In genomic region chr8:87670232-87670631, GRCm38 (mm10) we compare ENCODE assay signal across 21 mouse cellular contexts.
DNase-seq lines count a peak whose midpoint lies in the region; ATAC-seq lines count a peak whose summit lies in the region.
"Had no signal": no experiment of that assay in that cellular context is flagged by ENCODE, and none has a peak within 500 bp of the region (broad histone marks: within the 10 kb centered on the region; RNA-seq: fewer than 3 reads in every experiment).

No protein-coding gene starts in this region.

- H3K36me3 ChIP-seq in forebrain, embryonic 15.5 days, result no peaks in the 10 kb centered on the region
- no peaks in the 10 kb centered on the region for H3K36me3 ChIP-seq in forebrain, embryonic 16.5 days (ENCODE audit: control insufficient read depth, insufficient read depth)
- H3K36me3 ChIP-seq: hindbrain, embryonic 15.5 days had no signal

- no peak for ATAC-seq in cerebellum, adult (ENCODE audit: insufficient number of reproducible peaks, low FRiP score, low TSS enrichment)
- no peak for ATAC-seq in forebrain, embryonic 15.5 days (replicated peaks)
- ATAC-seq in forebrain, embryonic 16.5 days, result no peak
- ATAC-seq: activated CD4-positive, CD25-positive, alpha-beta regulatory T cell, adult 4 months; forebrain, postnatal 0 days; intestine, postnatal 0 days had no signal

- peaks cover 48% of the 10 kb centered on the region for H3K4me1 ChIP-seq in forebrain, embryonic 15.5 days
- H3K4me1 ChIP-seq in forebrain, embryonic 16.5 days (replicated peaks; ENCODE audit: control insufficient read depth, insufficient read depth, low read length), result peaks cover 53% of the 10 kb centered on the region
- H3K4me1 ChIP-seq: embryonic facial prominence, embryonic 12.5 days had no signal

- H3K4me3 ChIP-seq in forebrain, embryonic 15.5 days, result no peak overlapping the region
- no peak overlapping the region for H3K4me3 ChIP-seq in forebrain, embryonic 16.5 days (replicated peaks; ENCODE audit: low read length)
- H3K4me3 ChIP-seq: embryonic facial prominence, embryonic 12.5 days; erythroblast, embryonic 14.5 days; forebrain, embryonic 12.5 days; gastrocnemius, adult 2 months; hindbrain, embryonic 12.5 days; hindbrain, embryonic 15.5 days had no signal

- 96% methylated on average over 3 of the region's 3 CpGs for WGBS in forebrain, embryonic 15.5 days
- 98% methylated on average over 3 of the region's 3 CpGs for WGBS in forebrain, embryonic 16.5 days

- no peaks in the 10 kb centered on the region for H3K27me3 ChIP-seq in forebrain, embryonic 15.5 days
- no peaks in the 10 kb centered on the region for H3K27me3 ChIP-seq in forebrain, embryonic 16.5 days (replicated peaks; ENCODE audit: control insufficient read depth, insufficient read depth, low read length)
- H3K27me3 ChIP-seq: embryonic facial prominence, embryonic 12.5 days; hindbrain, embryonic 12.5 days; hindbrain, embryonic 15.5 days had no signal

- no peaks in the 10 kb centered on the region for H3K9me3 ChIP-seq in forebrain, embryonic 15.5 days
- H3K9me3 ChIP-seq in forebrain, embryonic 16.5 days (ENCODE audit: control insufficient read depth, low read length), result no peaks in the 10 kb centered on the region
- H3K9me3 ChIP-seq: embryonic facial prominence, embryonic 12.5 days; forebrain, embryonic 12.5 days; hindbrain, embryonic 12.5 days; hindbrain, embryonic 15.5 days had no signal

- H3K27ac ChIP-seq in forebrain, embryonic 15.5 days (replicated peaks), result peak overlapping the region; percentile 96; the same call in 1 of the 2 replicates
- H3K27ac ChIP-seq in forebrain, embryonic 16.5 days (ENCODE audit: low read length), result no peak overlapping the region
- H3K27ac ChIP-seq: embryonic facial prominence, embryonic 12.5 days; forebrain, embryonic 12.5 days; gastrocnemius, adult 2 months; hindbrain, embryonic 12.5 days had no signal

- peak; percentile 57 for DNase-seq in cerebellum, adult 11-12 months
- no peak for DNase-seq in cerebellum, adult 11 months
- peak; percentile 51 to 58 for DNase-seq in cerebellum, postnatal 10 days
- DNase-seq: adrenal gland, adult 8-10 months; adrenal gland, postnatal 25 days; forebrain, postnatal 0 days; gastrocnemius, adult 2 months; gastrocnemius, postnatal 14 days; heart, adult 11 months; kidney, adult 2 months had no signal

- H3K4me2 ChIP-seq in forebrain, embryonic 15.5 days (replicated peaks), result no peak overlapping the region
- H3K4me2 ChIP-seq in forebrain, embryonic 16.5 days (ENCODE audit: low read length), result no peak overlapping the region
- H3K4me2 ChIP-seq: embryonic facial prominence, embryonic 12.5 days; forebrain, embryonic 12.5 days; heart, embryonic 11.5 days; hindbrain, embryonic 12.5 days; hindbrain, embryonic 15.5 days had no signal

- H3K9ac ChIP-seq in forebrain, embryonic 15.5 days (replicated peaks), result no peak overlapping the region
- H3K9ac ChIP-seq in forebrain, embryonic 16.5 days (replicated peaks; ENCODE audit: low read depth, low read length), result no peak overlapping the region
- H3K9ac ChIP-seq: embryonic facial prominence, embryonic 12.5 days; forebrain, embryonic 12.5 days; forebrain, postnatal 0 days; hindbrain, embryonic 12.5 days; hindbrain, embryonic 15.5 days had no signal
